Mouse (Mus musculus): ENCODE measurements around the gene Ugdh.

Ugdh gene

DNA sequence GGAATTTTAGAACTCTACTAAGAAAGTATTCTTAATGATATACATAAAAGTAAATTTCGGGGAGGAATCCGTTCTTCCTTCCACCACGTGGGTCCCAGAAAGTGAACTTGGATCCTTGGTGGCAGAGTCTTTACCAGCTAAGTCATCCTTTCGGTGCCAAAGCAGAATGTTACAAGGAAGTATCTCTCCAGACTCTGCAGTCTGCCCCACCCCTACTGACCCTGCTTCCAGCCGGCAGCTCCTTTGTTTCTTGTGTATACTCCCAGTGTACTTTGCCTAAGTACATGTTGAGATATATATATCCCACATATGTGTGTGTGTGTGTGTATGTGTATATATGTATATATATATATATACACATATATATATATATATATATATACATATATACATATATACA, 6.3 kb downstream of the Ugdh start:
- DNase-seq (ENCODE audit: low read depth, low spot score), result no peak

DNA sequence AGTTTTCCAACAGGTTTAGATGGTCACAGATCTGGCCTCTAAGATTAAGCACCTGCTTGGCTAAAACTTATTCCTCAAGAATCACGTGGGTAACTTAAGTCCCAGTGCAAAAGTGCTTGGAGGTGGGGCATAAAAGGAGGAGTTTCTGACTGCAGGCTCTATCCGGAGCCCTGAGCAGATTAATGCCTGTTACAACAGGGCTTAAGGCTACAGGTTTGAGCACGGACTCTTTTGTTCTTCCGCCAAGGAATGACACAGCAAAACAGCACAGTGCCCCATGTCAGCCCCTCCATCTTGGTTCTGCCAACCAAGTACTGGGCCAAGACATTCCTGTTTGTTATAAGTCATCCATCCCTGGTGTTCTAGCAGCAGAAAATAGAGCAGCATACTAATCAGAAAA, 7.4 kb downstream of the Ugdh start:
- DNase-seq (ENCODE audit: low read depth, low spot score), result no peak

DNA sequence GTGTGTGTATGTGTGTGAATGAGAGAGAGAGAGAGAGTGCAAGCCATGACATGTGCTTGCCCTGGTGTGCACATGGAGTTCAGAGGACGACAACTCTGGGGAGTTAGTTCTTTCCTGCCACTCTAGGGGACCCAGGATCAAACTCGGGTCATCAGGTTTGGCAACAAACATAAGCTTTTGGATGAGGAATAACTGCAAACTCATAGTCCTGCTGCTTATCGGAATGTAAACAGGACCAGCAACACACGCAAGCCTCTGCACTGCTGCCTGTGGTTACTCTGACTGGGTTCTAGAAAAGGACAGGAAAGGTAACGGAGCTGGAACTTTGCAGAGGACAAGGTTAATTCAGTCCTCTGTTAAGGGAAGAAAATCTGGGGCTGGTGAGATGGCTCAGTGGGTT, 10.5 kb downstream of the Ugdh start:
- DNase-seq (ENCODE audit: low read depth, low spot score), result no peak

DNA sequence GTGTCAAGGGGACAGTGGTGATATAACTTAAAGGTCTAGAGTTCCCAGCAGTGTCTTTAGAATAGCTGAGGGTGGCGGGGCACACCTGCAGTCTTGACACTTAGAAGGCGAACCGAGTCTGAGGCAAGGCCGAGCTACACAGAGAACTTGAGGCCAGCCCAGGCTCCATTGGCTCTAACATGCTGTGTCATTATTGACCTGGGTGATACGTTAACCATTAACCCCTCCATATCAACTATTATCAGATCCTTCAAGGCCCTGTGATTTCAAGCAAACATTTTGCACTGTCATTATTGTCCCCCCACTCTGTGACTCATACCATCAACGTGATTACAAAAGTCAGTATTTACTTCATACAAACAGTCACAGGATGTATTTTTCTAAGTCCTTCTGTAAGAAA, 11.5 kb downstream of the Ugdh start:
- DNase-seq (ENCODE audit: low read depth, low spot score), result no peak

DNA sequence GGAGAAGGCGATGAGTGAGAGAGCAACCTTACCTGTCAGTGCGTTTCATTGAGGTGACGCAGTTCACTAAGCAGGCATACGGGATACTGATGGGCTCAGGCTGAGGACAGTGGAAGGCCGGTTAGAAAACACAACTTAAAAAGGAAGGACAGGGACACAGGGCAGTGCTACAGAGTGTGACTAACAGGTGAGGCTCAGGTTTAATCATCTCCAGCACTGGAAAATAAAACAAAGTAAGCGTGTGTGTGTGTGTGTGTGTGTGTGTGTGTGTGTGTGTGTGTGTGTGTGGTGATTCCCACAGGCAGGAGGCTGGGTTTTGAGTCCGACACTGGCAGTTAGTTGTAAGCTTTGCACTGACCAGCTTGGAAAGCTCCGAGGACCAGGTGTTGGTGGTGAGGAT, 12.9 kb downstream of the Ugdh start:
- DNase-seq (ENCODE audit: low read depth, low spot score), result no peak

DNA sequence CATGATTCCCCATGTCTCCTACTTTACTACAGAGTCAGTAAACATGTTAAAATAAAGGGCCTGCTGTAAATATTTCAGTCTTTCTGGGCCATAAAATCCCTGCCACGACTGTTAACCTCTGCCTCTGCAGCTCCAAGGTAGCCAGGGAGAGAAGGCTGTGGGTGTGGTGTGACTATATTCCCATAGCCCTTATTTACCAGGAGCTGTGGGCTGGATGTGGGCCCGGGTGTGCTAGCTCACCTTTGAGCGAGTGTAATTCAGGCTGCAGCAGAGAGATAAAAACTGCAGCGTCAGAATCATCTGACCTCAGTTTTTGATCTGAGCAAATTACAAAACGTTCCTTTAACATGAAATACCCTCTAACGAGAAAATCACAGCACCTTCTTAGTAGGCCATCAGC, 14.9 kb downstream of the Ugdh start:
- no peak for DNase-seq (ENCODE audit: low read depth, low spot score)

DNA sequence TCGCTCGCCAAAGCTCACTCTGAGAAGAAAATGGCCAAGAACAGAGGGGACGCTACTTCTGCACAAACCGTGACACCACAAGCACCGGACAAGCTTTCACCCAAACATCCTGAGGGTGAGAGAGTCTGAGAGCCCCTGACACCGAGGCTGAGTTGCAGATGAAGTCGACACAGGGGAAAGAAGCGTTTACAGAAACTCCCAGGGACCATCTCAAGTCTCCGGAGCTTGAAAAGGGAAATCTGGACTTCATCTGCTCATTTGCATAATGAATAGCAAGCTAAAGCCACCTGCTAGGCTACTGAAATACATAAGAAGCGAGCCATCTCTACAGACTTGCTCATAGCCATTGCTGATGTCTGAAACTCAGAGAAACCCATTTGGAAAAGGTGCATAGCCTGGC, 16.6 kb downstream of the Ugdh start:
- no peak for DNase-seq (ENCODE audit: low read depth, low spot score)

DNA sequence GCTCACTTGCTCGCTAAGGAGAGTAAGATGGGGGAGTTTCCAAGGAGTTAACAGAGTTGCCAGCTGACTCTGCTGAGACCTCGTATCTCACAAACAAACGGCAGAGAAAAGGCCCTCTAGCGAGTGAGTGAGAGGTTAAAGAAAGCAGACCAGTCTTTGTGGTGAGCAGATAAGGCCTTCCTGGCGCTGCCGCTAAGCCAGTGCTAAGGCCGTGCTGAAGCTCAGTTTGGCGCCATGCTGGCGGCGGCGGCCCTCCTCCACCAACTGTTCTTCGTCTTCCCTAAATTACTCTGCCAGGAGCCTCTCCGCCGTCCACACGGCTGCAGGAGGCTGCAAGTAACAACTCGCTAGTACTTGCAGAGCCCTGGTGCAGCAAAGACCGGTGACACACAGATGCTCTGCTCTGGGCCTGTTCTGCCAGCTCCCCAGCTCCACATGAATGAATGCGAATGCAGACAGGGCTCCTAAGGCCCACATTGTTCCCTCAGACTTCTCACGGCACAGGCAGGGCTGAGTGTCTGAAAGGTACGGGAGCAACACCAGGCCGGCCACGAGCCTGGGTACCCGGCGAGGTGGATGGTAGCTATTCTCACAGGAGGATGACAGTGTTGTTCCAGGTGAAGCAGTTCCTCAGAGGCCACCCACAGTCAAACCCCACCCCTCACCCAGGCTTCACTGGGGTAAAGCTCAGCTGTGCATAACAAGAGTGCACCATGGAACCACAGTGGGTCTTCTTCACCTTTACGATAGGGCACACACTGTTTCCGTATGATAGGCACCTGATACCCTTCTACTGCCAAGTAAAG, 19.9 kb downstream of the Ugdh start:
- DNase-seq (ENCODE audit: low read depth, low spot score), result peak; percentile 63

DNA sequence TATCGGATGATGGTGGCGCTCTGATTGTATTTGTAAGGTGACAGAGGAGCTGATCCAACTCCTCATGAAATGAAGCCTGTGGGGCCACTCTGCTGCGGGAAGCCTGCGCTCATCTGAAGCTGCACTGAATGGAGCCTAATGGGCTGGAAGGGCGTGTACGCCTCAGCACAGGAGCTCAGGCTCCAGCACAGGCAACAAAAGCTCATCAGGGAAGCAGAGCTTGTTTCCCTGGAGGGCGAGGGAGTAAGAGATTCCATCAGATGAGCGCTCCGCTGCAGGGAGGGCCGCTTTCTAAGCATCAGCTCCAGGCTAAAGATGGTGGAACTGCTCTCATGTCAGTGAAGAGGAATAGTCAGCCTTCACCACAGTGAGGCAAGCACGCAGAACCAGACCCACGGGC, 27.8 kb downstream of the Ugdh start:
- no peak for DNase-seq (ENCODE audit: low read depth, low spot score)

DNA sequence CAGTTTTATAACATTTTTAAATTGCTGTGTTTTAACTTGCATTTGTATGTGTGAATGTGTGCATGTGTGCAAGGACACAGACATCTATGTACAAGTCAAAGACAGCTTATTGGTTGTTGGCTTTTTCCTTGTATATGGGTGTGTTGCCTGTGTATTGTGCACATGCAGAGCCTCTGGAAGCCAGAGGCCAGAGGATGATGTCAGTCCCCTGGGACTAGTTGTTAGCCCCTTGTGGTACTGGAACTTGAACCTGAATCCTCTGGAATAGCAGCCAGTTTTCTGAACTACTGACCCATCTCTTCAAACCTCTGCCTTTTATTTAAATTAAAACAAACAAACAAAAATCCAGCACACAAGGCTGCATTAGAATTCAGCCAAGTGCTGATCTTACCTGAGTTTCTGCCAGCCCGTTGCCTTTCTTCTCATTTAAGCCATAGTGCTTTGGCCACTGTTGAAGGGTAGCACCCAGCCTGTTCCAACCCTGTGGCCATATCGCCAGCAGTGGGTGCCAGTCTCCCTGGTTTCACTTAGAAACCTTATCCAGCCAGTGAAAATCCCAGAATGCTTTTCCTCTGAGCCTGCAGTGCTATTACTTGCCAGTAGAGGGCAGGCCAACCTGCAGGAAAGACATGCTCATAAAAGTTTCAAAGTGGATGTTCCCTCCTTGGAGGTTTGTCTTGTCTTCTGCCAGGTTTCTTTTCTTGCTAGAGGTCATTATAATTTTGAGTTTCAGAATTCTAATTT, 34.3 kb downstream of the Ugdh start:
- DNase-seq (ENCODE audit: low read depth, low spot score), result peak; percentile 76

DNA sequence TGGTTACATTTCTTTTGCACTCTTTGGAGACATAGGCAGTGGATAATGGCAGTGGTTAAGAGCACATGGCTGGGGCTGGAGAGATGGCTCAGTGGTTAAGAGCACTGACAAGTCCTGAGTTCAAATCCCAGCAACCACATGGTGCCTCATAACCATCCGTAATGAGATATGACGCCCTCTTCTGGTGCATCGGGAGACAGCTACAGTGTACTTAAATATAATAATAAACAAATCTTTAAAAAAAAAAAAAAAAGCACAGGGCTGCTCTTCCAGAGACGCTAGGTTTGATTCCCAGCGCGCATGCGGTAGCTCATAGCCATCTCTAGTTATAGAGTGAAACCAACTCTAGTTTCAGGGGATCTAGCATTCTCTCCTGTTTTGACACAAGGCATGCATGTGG, 41.3 kb downstream of the Ugdh start:
- DNase-seq (ENCODE audit: low read depth, low spot score), result no peak

DNA sequence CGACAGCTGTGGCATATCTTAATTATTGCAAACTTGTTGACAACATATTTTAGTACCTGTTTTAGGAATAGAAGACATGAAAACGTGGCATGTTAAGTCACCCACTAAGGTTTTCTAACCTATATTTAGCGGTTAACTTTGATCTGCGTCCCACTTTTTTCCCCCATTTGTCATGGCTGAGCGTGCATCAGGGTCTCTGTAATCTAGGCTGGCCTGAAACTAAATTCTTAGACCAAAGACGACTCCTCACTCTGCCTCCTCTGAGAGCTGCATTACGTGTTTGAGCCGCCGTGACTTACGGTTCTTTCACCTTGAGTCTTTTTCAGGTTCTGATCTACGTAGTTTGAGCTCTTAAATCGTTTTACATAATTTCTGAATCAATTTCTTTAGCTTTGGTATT, 44.0 kb downstream of the Ugdh start:
- DNase-seq (ENCODE audit: low read depth, low spot score), result peak; percentile 50

DNA sequence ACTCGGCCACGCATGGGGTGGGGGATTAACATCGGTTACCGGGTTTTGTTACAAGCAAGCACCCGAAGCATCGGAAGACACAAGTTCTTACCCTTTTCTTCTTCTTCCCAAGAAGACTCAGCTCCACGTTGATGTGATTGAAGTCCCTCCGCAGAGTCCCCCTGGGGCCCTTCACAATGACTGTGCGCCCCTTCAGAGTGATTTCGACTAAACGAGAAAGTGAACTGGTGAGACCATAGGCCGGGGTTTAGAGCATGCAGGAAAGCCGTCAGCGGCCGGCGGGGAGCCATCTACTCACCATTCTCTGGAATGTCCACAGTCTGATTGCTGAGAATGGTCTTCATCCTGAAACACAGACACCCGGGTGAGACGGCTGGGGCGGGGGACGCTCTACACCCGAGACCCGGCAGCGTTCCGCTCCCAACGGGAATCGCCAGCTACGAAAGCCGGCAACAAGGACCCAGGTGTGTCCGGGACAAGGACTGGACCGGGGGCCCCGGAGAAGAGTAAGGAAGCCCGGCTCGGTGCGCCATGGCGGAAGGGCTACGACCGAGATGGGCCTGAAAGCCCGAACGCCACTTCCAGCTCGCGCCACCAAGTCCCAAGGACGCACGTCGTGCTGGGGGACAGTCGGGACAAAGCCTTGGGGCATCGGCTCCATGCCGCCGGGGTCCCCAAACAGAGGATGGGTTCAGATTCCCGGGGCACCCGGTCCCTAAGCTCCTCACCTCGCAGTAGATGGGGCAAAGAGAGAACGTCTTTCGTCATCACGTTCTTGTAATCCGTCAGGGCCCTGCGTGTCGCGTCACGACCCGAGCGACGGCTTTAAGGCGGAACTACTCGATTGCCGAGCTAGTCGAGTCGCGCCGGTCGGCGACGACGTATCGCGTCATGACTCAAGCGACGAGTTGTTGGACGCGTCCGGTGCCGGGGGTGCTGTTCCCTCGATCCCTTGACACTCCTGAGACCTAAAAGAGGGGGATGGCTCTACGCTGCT, 44.8 kb downstream of the Ugdh start, which contains the start of the genes Rpl9 and Lias:
Rpl9 (minus strand) TSS at position 797 of the 997 bp plus-strand sequence.
Lias (plus strand) TSS at position 850 of the 997 bp plus-strand sequence.
- peak; percentile 99 for DNase-seq (ENCODE audit: low read depth, low spot score)

DNA sequence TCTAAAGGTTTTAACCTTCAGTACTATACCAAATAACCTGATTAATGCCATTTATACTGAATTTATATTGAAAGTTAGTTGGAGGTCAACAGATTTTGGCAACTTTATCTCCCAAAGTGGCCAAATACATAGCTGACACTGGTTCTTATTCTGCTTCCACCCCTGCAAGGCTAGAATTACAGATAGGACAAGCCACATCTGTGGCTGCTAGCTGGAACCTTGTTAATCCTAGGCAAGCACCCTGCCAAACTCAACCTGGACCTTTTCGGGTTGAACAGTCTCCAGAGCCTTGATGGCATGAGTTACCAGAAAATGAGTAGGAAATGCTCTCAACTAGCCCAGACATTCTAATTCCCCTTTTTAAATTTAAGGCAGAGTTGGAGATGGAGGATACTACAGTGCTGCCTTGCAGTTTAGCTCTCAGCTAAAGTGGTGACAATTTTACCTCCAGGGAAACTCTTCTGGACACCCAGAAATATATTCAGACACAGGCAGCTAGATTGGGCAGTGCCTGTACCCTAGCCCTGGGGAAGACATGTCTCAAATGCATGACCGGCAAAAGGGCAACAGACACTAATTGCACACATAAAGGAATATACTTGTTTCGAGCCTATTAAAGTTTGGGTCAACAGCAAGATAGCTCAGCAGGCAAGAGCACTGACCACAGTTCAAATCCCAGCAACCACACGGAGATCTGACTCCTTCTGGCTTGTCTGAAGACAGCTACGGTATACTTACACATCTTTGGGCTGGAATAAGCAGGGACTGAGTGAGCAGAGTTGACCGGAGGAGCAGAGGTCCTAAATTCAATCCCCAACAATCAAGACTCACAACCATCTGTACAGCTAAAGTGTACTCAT, 48.5 kb downstream of the Ugdh start:
- no peak for DNase-seq (ENCODE audit: low read depth, low spot score)

DNA sequence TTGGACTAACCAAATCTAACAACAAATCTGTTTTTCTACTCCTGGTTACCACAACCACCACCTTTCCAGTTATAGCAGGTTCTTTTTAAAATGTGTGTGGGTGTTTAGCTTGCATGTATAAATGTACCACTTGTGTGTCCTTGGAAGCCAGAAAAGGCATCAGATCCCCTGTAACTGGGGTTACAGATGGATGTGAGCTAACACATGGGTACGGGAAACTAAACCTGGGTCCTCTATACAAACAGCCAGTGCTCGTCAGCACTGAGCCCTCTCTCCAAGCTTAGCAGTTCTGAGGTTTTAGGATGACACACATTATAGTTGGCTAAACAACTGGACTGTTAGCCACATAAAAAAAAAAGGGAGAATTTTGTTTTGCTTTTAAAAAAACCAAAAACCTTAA, 50.0 kb downstream of the Ugdh start:
- DNase-seq (ENCODE audit: low read depth, low spot score), result no peak

DNA sequence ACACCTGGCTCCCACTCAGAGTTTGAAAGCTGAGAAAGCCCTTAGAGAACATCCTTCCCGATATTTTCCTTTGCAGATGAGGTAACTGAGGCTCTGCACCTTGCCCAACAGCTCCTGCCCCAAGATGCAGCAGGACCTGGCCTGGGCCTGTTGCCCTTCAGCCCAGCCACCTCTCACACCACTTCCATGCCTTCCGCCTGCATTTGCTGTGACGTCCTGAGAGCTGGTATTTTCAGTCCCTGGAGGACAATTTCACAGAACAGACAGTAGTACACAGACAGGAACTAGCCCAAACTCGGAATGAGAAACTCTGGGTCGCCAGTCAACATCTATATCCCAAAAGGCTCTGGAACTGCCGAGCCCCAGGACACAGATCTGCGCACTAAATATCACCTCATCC, 61.0 kb downstream of the Ugdh start:
- no peak for DNase-seq (ENCODE audit: low read depth, low spot score)

DNA sequence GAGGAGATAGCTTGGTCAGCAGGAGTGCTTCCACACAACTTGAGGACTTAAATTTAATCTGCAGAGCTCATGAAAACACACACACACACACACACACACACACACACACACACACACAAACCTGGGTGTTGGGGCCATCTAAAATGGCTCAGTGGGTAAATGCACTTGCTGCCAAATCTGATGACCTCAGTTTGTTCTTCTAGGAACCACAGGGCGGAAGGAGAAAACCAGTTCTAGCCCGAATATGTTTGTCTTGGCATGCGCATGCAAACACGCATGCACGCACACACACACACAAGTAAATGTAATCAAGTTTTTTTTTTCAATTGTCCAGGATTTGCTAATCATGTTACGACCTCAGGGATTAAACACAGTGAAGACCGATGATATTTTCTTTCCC, 64.2 kb downstream of the Ugdh start:
- DNase-seq (ENCODE audit: low read depth, low spot score), result no peak

DNA sequence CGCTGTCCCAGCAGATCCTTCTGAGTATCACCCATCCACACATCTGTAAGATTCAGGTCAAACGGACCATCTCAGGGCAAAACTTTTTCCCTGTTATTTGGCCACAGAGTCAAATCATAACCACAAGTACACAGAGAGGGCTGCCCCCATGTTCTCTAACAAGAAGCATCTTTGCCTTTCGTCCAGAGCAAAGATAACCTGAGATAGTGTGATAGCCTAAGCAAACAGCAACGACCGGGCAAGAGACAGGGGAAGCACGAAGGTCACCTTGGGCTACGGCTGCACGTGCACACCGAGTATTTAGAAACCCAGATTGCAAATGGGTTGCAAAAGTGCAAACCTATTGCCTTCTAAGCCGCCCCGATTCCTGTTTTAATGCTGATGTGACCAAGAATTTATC, 67.9 kb downstream of the Ugdh start:
- no peak for DNase-seq (ENCODE audit: low read depth, low spot score)
